Mouse (Mus musculus) R1 (cell line): ENCODE measurements at regions not wholly inside any gene's neighbourhood (a gene's known extent, or its start where the extent isn't known, plus 50 kb on each side); places are given as distances from the start of the nearest gene placed in this dataset.

Experiments used
- DNase-seq: peaks from one replicate; pipeline ENCODE4 v3.0.0-alpha.2; 2018; ENCODE audit warnings: low read depth, low spot score

GRCm38 (mm10) chr5:91752846-91753245, 210.0 kb downstream of the Rchy1 start:
- DNase-seq = peak; percentile 18

- DNase-seq = no peak
Measured at GRCm38 (mm10) chr5:91751168-91751567, 211.7 kb downstream of the Rchy1 start.

GRCm38 (mm10) chr5:91746077-91746476, 216.8 kb downstream of the Rchy1 start:
- no peak for DNase-seq

GRCm38 (mm10) chr5:91744389-91744788, 218.5 kb downstream of the Rchy1 start:
- no peak for DNase-seq

GRCm38 (mm10) chr5:91740159-91740537, 222.7 kb downstream of the Rchy1 start:
- DNase-seq = no peak

GRCm38 (mm10) chr5:91739433-91740158, 222.2 kb downstream of the Parm1 start:
- no peak for DNase-seq

DNA sequence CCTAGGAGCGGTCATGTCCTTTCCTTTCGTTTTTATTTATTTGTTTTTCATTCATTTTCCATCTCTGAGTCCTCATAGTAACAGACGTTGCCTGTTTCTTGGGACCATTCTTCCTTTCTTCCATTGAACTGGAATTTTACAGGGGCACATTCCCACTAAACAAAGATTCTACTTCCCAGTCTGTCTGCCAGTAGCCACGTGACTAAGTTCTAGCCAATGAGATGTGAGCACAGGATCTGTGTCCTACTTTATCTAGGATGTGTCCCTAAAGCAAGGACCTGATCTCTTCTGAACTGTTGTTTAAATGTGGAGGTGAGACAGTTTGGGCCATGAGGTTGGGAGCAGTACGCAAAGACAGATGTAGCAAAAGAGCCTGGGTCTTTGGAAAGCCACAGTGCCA, 214.6 kb downstream of the Parm1 start:
- DNase-seq = no peak

DNA sequence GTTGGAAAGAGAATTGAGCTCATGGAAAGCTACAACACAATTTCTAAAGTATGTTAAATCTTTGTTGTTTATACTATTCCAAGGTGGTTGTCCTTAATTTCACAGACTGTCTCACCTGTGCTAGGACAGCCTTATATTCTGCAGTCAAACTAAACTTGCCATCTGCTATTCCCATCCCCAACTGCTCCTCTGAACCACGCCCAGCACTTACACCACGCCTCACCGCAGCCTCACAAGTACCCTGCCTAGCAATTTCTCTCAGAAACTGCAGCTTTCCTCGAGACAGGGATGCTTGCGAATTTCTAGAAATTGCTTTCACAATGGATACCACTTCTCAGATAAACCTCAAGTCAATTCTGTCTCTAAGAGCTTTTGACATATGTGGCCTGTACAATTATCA, 213.7 kb downstream of the Parm1 start:
- DNase-seq = no peak

GRCm38 (mm10) chr5:91729868-91730267, 212.5 kb downstream of the Parm1 start:
- no peak for DNase-seq

DNA sequence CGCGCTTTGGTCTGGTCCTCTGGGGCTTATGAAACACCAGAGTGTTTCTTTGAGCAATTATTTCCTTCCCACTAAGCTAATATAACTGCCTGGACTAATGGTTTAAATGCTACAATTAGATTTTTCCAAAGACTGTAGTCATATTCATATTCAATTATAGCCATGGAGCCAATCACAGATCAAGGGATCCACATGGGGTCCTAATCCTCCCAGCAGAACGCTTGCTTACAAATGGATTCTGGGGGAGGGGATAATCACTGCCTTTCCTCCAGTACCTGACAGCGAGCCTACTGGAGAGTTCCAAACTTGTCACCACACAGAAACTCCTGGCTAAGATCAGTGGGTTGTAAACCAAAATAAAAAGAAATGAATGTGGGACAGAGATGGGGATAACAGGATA, 212.0 kb downstream of the Parm1 start:
- no peak for DNase-seq

DNA sequence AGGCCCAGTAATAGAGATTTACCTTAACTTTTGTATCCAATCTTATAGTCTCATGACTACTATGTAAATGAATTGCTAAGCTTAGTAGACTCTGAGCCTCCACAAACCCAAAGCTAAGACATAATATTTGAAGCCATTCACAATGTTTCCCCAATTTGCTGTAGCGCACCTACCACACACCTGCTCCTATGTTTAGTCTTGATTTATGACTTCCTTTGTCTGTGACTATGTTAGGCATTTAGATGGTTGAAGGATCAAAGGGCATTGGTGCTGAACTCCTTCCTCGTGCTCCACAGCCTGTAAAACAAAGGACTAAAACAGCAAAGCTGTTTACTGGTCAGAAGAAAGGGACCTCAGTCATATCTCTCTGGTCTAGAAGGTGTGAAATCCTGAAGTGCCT, 210.0 kb downstream of the Parm1 start:
- DNase-seq = no peak

DNA sequence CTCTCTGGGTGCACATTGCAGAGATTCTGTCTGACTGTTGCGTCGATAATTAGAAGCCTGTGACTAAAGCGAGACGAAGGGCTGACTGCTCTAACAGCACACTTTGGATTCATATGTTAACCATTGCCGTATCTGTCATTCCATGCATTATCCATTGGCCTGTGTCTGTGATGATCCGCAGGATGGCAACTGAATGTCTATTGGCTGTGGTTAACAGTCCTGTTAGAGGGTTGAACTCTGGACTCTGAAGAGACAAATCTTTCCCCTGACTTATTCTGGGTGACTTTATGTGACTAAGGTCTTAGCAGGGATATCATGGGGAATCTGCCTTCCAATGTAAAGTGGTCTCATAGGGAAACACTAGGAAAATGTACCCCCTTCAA, 208.7 kb downstream of the Parm1 start:
- no peak for DNase-seq

- DNase-seq = no peak
Measured at GRCm38 (mm10) chr5:91725380-91726117, 208.1 kb downstream of the Parm1 start.

GRCm38 (mm10) chr5:91724881-91725280, 207.5 kb downstream of the Parm1 start:
- DNase-seq = no peak

DNA sequence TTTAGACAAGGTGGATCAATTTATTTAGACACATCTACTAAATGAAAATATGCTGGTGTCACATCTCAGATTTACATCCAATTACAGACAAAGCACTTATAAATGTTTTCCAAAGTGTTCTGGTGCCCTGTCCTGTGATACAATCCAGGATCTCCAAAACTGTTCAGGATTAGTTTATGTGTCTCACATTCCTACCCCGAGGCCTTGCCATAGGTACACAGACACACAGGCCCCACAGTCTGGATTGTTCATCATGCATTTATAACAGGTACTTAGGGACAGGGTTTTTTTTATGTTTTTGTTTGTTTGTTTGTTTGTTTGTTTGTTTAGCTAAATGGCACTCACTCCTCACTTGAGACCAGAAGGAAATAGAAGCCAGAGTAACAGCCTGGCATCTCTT, 206.0 kb downstream of the Parm1 start:
- no peak for DNase-seq

DNA sequence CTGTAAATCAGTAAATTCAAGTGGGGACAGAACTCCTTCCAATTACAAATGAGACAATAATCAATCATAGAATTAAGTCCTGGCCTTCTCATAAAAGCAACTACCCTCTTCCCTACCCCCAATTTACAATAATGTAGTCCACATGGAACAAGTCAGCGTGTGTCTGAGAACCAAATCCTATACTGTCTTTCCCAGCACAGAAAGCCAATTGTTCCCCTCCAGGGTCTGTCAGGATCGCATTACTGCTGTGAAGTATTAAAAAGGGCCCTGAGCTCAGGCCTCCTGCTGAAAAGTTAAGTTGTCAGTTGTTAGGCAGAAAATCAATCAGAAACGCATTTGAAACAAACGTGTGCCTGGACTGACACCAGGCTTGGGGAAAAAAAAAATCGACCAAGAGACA, 205.6 kb downstream of the Parm1 start:
- no peak for DNase-seq

DNA sequence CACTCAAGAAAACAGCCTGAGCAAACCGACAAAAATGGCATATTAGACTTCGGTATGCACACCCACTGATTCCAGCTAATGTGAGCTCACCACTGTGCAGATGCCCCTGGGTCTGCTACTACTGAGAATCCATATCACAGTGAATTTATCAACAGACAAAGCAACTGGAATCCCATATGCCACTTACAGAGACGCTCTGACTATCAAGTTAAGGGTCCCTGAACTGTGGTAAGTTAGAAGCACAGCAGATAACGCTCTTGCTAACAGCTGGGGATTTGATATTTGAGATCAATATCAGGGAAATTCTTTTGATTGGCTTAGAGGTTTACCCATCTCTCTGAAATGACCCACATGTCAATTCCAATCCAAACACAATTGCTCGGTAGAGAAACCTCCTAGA, 205.0 kb downstream of the Parm1 start:
- no peak for DNase-seq

GRCm38 (mm10) chr5:91721231-91722096, 204.0 kb downstream of the Parm1 start:
- DNase-seq = no peak

GRCm38 (mm10) chr5:91713020-91713419, 195.6 kb downstream of the Parm1 start:
- DNase-seq = peak; percentile 67

GRCm38 (mm10) chr5:91709494-91710286, 192.3 kb downstream of the Parm1 start:
- no peak for DNase-seq

DNA sequence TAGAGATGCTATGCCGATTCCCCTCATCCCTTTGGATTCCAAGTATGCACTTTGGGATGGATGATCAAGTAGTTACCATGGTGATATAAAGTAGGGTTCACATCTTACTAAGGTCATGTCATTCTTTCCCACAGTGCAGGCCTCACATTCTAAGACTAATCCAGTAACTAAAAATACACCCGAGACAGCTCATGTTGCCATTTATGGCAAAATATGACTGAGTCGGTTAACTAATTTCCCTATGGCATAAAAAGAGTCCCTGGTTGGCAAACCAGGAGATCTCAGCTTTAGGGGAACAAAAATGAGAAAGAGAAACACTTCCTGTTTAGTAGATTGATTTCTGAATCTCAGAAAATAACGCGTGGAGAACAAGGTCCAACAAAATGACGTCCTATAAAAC, 190.7 kb downstream of the Parm1 start:
- no peak for DNase-seq

DNA sequence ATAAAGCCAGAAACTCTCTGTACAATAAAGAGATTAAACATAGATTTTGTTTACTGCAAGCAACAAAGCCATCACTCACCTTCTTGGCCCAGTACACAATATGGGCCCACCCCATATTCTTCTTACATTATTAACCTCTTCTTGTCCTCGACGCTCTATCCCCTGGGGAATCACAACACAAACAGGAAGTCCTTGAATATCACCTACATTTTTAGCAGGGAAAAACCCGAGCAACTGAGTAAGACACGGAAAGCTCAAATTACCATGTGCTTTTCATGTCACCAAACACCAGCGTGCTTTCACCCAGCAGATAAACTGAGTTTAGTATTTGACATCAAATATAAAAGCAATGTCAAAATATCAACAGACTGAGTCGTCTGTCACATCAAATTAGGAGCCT, 179.7 kb downstream of the Parm1 start:
- no peak for DNase-seq
